Mouse (Mus musculus) liver, embryonic 14.5 days (tissue): ENCODE data around the gene Trmt44.

Experiments
- CTCF ChIP-seq: IDR thresholded peaks from 2 replicates; pipeline ENCODE4 v1.5.1; 2016; ENCODE audit warnings: antibody characterized with exemption, low read depth, control low read depth
- EP300 ChIP-seq: IDR thresholded peaks from 2 replicates; pipeline ENCODE4 v1.6.1; 2016; ENCODE audit warnings: antibody characterized with exemption, low read depth

GRCm38 (mm10) chr5:35591497-35591896 lies 16.6 kb upstream of the Trmt44 start:
- no peak for TF ChIP-seq CTCF
- no peak for TF ChIP-seq EP300
